Mouse (Mus musculus) forebrain, embryonic 11.5 days (tissue): Measurements from ENCODE around the gene Cxcl16. TPM values are rescaled to one million over a fixed set of nuclear protein-coding genes. Genes with fewer than 3 reads are reported as not detected.

ENCODE experiments used
- ATAC-seq: fragments of 200-750 bp; cut with Nextera tagmentation; replicated peaks from 2 replicates; pipeline ENCODE4 v1.8.0; 2017; ENCODE audit warnings: moderate TSS enrichment; ENCODE audit not compliant: low FRiP score
- DNase-seq: peaks from one replicate; pipeline ENCODE4 v3.0.0-alpha.2; 2017; ENCODE audit warnings: low spot score
- H3K27ac ChIP-seq: fragments of 300-500 bp; sonication (generic); 2 replicates; pipeline ENCODE4 v1.5.1; 2014; ENCODE audit warnings: low read depth, low read length
- H3K27me3 ChIP-seq: fragments of 300-500 bp; sonication (generic); 2 replicates; pipeline ENCODE4 v1.6.1; 2014; ENCODE audit warnings: mild to moderate bottlenecking, low read length, mixed read lengths; ENCODE audit not compliant: control insufficient read depth, insufficient read depth
- H3K36me3 ChIP-seq: fragments of 300-500 bp; sonication (generic); 2 replicates; pipeline ENCODE4 v1.6.1; 2014; ENCODE audit warnings: mild to moderate bottlenecking, low read length, moderate library complexity, mixed read lengths; ENCODE audit not compliant: control insufficient read depth, insufficient read depth
- H3K4me1 ChIP-seq: fragments of 300-500 bp; sonication (generic); replicated peaks from 2 replicates; pipeline ENCODE4 v1.6.1; 2014; ENCODE audit warnings: low read length, mixed read lengths; ENCODE audit not compliant: control insufficient read depth, insufficient read depth
- H3K4me2 ChIP-seq: fragments of 300-500 bp; sonication (generic); 2 replicates; pipeline ENCODE4 v1.6.1; 2014; ENCODE audit warnings: low read depth, mild to moderate bottlenecking, low read length, moderate library complexity, mixed read lengths; ENCODE audit not compliant: severe bottlenecking
- H3K4me3 ChIP-seq: fragments of 300-500 bp; sonication (generic); 2 replicates; pipeline ENCODE4 v1.5.1; 2014; ENCODE audit warnings: low read depth, low read length
- H3K9ac ChIP-seq: fragments of 300-500 bp; sonication (generic); 2 replicates; pipeline ENCODE4 v1.6.1; 2014; ENCODE audit warnings: low read length
- H3K9me3 ChIP-seq: fragments of 300-500 bp; sonication (generic); 2 replicates; pipeline ENCODE4 v1.6.1; 2016; ENCODE audit warnings: low read length, mixed read lengths; ENCODE audit not compliant: control insufficient read depth
- WGBS: fragments of 180-500 bp; shearing (Covaris S2); extraction: QIAGEN DNeasy Blood & Tissue Kit; methylation state at CpG from one replicate; pipeline ENCODE4 v1.1.7; 2014; 5-methylcytosine and 5-hydroxymethylcytosine counted together
- microRNA-seq: library from miRNA; unstranded; fragments of <30 nt; microRNA quantifications from one replicate; pipeline ENCODE4, GENCODE M21; 2016; ENCODE audit not compliant: insufficient number of aligned reads
- polyA plus RNA-seq: library from polyadenylated mRNA; unstranded; fragments of >200 nt; fragmentation: Nextera tagmentation; extraction: Ambion mirVana; gene quantifications from 2 replicates; pipeline ENCODE4 v1.2.1, GENCODE M21; 2014

The Cxcl16 gene
- polyA plus RNA-seq, 1 experiment from 2014 or later: 1.1 TPM

- ATAC-seq (no peak), DNase-seq (peak; percentile 85)
- Histone ChIP-seq H3K9me3 (no peaks in the 10 kb centered on the region), H3K36me3 (no peaks in the 10 kb centered on the region), H3K4me1 (no peaks in the 10 kb centered on the region; the same call in 1 of the 2 replicates), H3K27ac (no peak overlapping the region), H3K4me3 (no peak overlapping the region), H3K9ac (no peak overlapping the region), H3K27me3 (no peaks in the 10 kb centered on the region), H3K4me2 (no peak overlapping the region)
- WGBS: 22% methylated on average over 3 of the region's 3 CpGs
These were observed 45.8 kb downstream of the Cxcl16 start for GRCm38 (mm10) chr11:70413961-70414360.

GRCm38 (mm10) chr11:70412591-70412990 lies 47.2 kb downstream of the Cxcl16 start:
- ATAC-seq (no peak), DNase-seq (no peak)
- 75% methylated on average over 5 of the region's 5 CpGs for WGBS
- Histone ChIP-seq H3K4me2 (no peak overlapping the region), H3K9me3 (no peaks in the 10 kb centered on the region), H3K4me1 (no peaks in the 10 kb centered on the region; the same call in none of the 2 replicates), H3K9ac (no peak overlapping the region), H3K4me3 (no peak overlapping the region), H3K36me3 (no peaks in the 10 kb centered on the region), H3K27ac (no peak overlapping the region), H3K27me3 (no peaks in the 10 kb centered on the region)

GRCm38 (mm10) chr11:70410297-70410643 lies 49.5 kb downstream of the Cxcl16 start:
- WGBS: 61% methylated on average over 6 of the region's 6 CpGs
- DNase-seq: no peak
- Histone ChIP-seq H3K4me2 (peak overlapping the region; percentile 78), H3K4me1 (no peaks in the 10 kb centered on the region; the same call in none of the 2 replicates), H3K36me3 (peaks cover 2% of the 10 kb centered on the region; the same call in 1 of the 2 replicates), H3K4me3 (peak overlapping the region; percentile 89), H3K27me3 (no peaks in the 10 kb centered on the region), H3K9me3 (no peaks in the 10 kb centered on the region), H3K27ac (no peak overlapping the region), H3K9ac (peak overlapping the region; percentile 95)
- no peak for ATAC-seq

GRCm38 (mm10) chr11:70409594-70410296 lies 50.0 kb downstream of the Cxcl16 start, which contains the start of gene Pelp1:
Gene Pelp1, minus strand, starts transcription at chr11:70410031.
- H3K4me2 ChIP-seq: peak within 1 kb of the TSS; percentile 78
- DNase-seq: peak; percentile 99
- peak; percentile 98 for ATAC-seq
- H3K27me3 ChIP-seq: no peaks in the 10 kb centered on the region
- H3K36me3 ChIP-seq: peaks cover 3% of the 10 kb centered on the region; the same call in 1 of the 2 replicates
- no peaks in the 10 kb centered on the region; the same call in none of the 2 replicates for H3K4me1 ChIP-seq
- H3K27ac ChIP-seq: peak within 1 kb of the TSS; percentile 54; the same call in 1 of the 2 replicates
- H3K9me3 ChIP-seq: no peaks in the 10 kb centered on the region
- H3K9ac ChIP-seq: peak within 1 kb of the TSS; percentile 95
- WGBS: under 1% methylated on average over 59 of the region's 59 CpGs
- peak within 1 kb of the TSS; percentile 89 for H3K4me3 ChIP-seq

Small RNAs within 50 kb of the gene (microRNA-seq; reads per million reads assigned to microRNA genes)
- not detected for gene Mir7115

Other genes with a start within 250 kb of the Cxcl16 start
- 0.91 and 1.0 TPM in 2 replicates for gene Slc16a11, start 247.2 kb downstream of the Cxcl16 start, polyA plus RNA-seq
- gene Slc16a13, start 238.9 kb downstream of the Cxcl16 start, polyA plus RNA-seq: 14.6 and 15.8 TPM in 2 replicates
- gene Bcl6b, start 230.2 kb downstream of the Cxcl16 start, polyA plus RNA-seq: 4.9 and 6.8 TPM in 2 replicates
- 202 and 223 TPM in 2 replicates for gene 0610010K14Rik, start 222.1 kb downstream of the Cxcl16 start, polyA plus RNA-seq
- gene Gm21988, start 220.2 kb downstream of the Cxcl16 start, polyA plus RNA-seq: 9.8 and 9.9 TPM in 2 replicates
- 97.8 and 110 TPM in 2 replicates for gene Rnasek, start 220.1 kb downstream of the Cxcl16 start, polyA plus RNA-seq
- 2.5 and 2.7 TPM in 2 replicates for gene Alox12, start 204.6 kb downstream of the Cxcl16 start, polyA plus RNA-seq
- not detected in 2 replicates for gene Alox12e, start 137.4 kb downstream of the Cxcl16 start, polyA plus RNA-seq
- gene Alox15, start 108.0 kb downstream of the Cxcl16 start, polyA plus RNA-seq: 0.17 and 0.21 TPM in 2 replicates
- gene Pelp1, start 50.0 kb downstream of the Cxcl16 start, polyA plus RNA-seq: 51.0 and 52.2 TPM in 2 replicates
- 44.0 and 47.9 TPM in 2 replicates for gene Arrb2, start 27.3 kb downstream of the Cxcl16 start, polyA plus RNA-seq
- gene Med11, start 8.1 kb downstream of the Cxcl16 start, polyA plus RNA-seq: 40.9 and 46.0 TPM in 2 replicates
- gene Zmynd15, start 551 bp downstream of the Cxcl16 start, polyA plus RNA-seq: 0.21 and 0.27 TPM in 2 replicates
- gene Tm4sf5, start 45.3 kb upstream of the Cxcl16 start, polyA plus RNA-seq: 0.91 TPM in 1 of 2 replicates, not detected in the other
- not detected in 2 replicates for gene Vmo1, start 54.6 kb upstream of the Cxcl16 start, polyA plus RNA-seq
- 0.35 and 0.56 TPM in 2 replicates for gene Gltpd2, start 59.2 kb upstream of the Cxcl16 start, polyA plus RNA-seq
- 812 and 901 TPM in 2 replicates for gene Psmb6, start 65.4 kb upstream of the Cxcl16 start, polyA plus RNA-seq
- not detected in 2 replicates for gene Gm40193, start 73.0 kb upstream of the Cxcl16 start, polyA plus RNA-seq
- 3.2 and 3.8 TPM in 2 replicates for gene Pld2, start 80.1 kb upstream of the Cxcl16 start, polyA plus RNA-seq
- 17.7 and 21.1 TPM in 2 replicates for gene Mink1, start 102.9 kb upstream of the Cxcl16 start, polyA plus RNA-seq
- gene 4930544D05Rik, start 155.9 kb upstream of the Cxcl16 start, polyA plus RNA-seq: not detected in 2 replicates
- gene Chrne, start 159.2 kb upstream of the Cxcl16 start, polyA plus RNA-seq: not detected in 2 replicates
- 1.1 and 1.3 TPM in 2 replicates for gene Gp1ba, start 179.1 kb upstream of the Cxcl16 start, polyA plus RNA-seq
- gene Rnf167, start 187.3 kb upstream of the Cxcl16 start, polyA plus RNA-seq: 88.0 and 90.0 TPM in 2 replicates
- 129 and 137 TPM in 2 replicates for gene Slc25a11, start 187.5 kb upstream of the Cxcl16 start, polyA plus RNA-seq
- 1,387 and 1,399 TPM in 2 replicates for gene Pfn1, start 194.7 kb upstream of the Cxcl16 start, polyA plus RNA-seq
- gene Eno3, start 197.2 kb upstream of the Cxcl16 start, polyA plus RNA-seq: 16.6 and 17.4 TPM in 2 replicates
- 160 and 167 TPM in 2 replicates for gene Spag7, start 209.4 kb upstream of the Cxcl16 start, polyA plus RNA-seq
- gene Camta2, start 228.1 kb upstream of the Cxcl16 start, polyA plus RNA-seq: 10.8 and 11.4 TPM in 2 replicates
- 0.65 and 1.3 TPM in 2 replicates for gene Inca1, start 240.2 kb upstream of the Cxcl16 start, polyA plus RNA-seq
- 6.4 and 6.9 TPM in 2 replicates for gene Kif1c, start 240.6 kb upstream of the Cxcl16 start, polyA plus RNA-seq